Mouse (Mus musculus) lung, embryonic 16.5 days (tissue): ENCODE data around the gene Spata25. TPM values are rescaled to one million over a fixed set of nuclear protein-coding genes. Genes with fewer than 3 reads are reported as not detected.
A peak's percentile ranks its signal among the peaks of the same experiment; 100 is the strongest.

Experiments used
- ATAC-seq: fragments of 200-750 bp; cut with Nextera tagmentation; 2 replicates; pipeline ENCODE4 v1.8.0; 2017; ENCODE audit warnings: low read depth, mild to moderate bottlenecking, moderate library complexity
- H3K27ac ChIP-seq: fragments of 300-500 bp; sonication (generic); 2 replicates; pipeline ENCODE4 v1.5.1; 2014; ENCODE audit warnings: mild to moderate bottlenecking, control low read depth, low read length
- H3K27me3 ChIP-seq: fragments of 300-500 bp; sonication (generic); 2 replicates; pipeline ENCODE4 v1.6.1; 2014; ENCODE audit warnings: low read depth, low read length, mixed read lengths; ENCODE audit not compliant: control insufficient read depth, insufficient read depth
- H3K36me3 ChIP-seq: fragments of 300-500 bp; sonication (generic); 2 replicates; pipeline ENCODE4 v1.6.1; 2014; ENCODE audit warnings: low read length; ENCODE audit not compliant: control insufficient read depth, insufficient read depth
- H3K4me1 ChIP-seq: fragments of 300-500 bp; sonication (generic); replicated peaks from 2 replicates; pipeline ENCODE4 v1.6.1; 2014; ENCODE audit warnings: low read length, mixed read lengths; ENCODE audit not compliant: control insufficient read depth, insufficient read depth
- H3K4me2 ChIP-seq: fragments of 300-500 bp; sonication (generic); 2 replicates; pipeline ENCODE4 v1.6.1; 2014; ENCODE audit warnings: low read depth, low read length, control low read depth
- H3K4me3 ChIP-seq: fragments of 300-500 bp; sonication (generic); 2 replicates; pipeline ENCODE4 v1.5.1; 2014; ENCODE audit warnings: mild to moderate bottlenecking, low read length, control low read depth
- H3K9ac ChIP-seq: fragments of 300-500 bp; sonication (generic); 2 replicates; pipeline ENCODE4 v1.6.1; 2014; ENCODE audit warnings: low read length, control low read depth
- H3K9me3 ChIP-seq: fragments of 300-500 bp; sonication (generic); 2 replicates; pipeline ENCODE4 v1.6.1; 2016; ENCODE audit warnings: low read length; ENCODE audit not compliant: control insufficient read depth
- WGBS: fragments of 180-500 bp; shearing (Covaris S2); extraction: QIAGEN DNeasy Blood & Tissue Kit; methylation state at CpG from one replicate; pipeline ENCODE4 v1.1.7; 2014; 5-methylcytosine and 5-hydroxymethylcytosine counted together
- polyA plus RNA-seq: library from polyadenylated mRNA; unstranded; fragments of >200 nt; fragmentation: Nextera tagmentation; extraction: Ambion mirVana; gene quantifications from 2 replicates; pipeline ENCODE4 v1.2.1, GENCODE M21; 2015

The Spata25 gene
- polyA plus RNA-seq, 1 experiment from 2014 or later, result not detected

- WGBS, result 88% methylated on average over 6 of the region's 6 CpGs
Measured at GRCm38 (mm10) chr2:164821060-164821459, 7.3 kb downstream of the Spata25 start.

DNA sequence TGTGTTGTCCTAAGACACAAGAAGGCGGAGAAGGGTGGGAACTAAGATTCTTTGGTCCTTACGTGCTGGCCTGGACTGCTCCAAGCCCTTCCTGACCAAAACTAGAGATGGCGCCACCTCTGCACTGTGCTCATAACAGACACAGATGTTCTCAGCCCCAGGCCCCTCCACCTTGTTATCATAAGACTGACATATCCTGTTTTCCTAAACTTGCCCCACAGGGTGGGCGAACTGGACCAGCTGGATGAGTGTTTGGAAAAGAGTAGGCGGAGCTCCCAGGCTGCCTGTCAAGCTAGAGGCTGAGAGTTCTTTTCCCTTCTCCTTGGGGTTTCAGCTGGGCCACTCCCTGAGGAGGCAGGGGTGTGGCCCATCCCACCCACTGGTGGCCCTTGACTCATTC lies 10.6 kb downstream of the Spata25 start:
- Histone ChIP-seq H3K27me3 (no peaks in the 10 kb centered on the region), H3K4me1 (peaks cover 7% of the 10 kb centered on the region), H3K27ac (peak overlapping the region; percentile 27; the same call in 1 of the 2 replicates), H3K4me2 (no peak overlapping the region), H3K9me3 (no peaks in the 10 kb centered on the region), H3K36me3 (peaks cover 10% of the 10 kb centered on the region; the same call in 1 of the 2 replicates), H3K9ac (no peak overlapping the region), H3K4me3 (no peak overlapping the region)
- ATAC-seq, result 0 out of 2 replicates have a peak, but pooled peaks have one; percentile 44
- 41% methylated on average over 5 of the region's 5 CpGs for WGBS

More at GRCm38 (mm10) chr2:164821060-164821459, 7.3 kb downstream of the Spata25 start:
- Histone ChIP-seq H3K4me3 (no peak overlapping the region), H3K27me3 (no peaks in the 10 kb centered on the region), H3K9ac (no peak overlapping the region), H3K4me2 (no peak overlapping the region), H3K36me3 (peaks cover 23% of the 10 kb centered on the region), H3K9me3 (no peaks in the 10 kb centered on the region), H3K4me1 (peaks cover 12% of the 10 kb centered on the region), H3K27ac (no peak overlapping the region)
- ATAC-seq, result no peak

DNA sequence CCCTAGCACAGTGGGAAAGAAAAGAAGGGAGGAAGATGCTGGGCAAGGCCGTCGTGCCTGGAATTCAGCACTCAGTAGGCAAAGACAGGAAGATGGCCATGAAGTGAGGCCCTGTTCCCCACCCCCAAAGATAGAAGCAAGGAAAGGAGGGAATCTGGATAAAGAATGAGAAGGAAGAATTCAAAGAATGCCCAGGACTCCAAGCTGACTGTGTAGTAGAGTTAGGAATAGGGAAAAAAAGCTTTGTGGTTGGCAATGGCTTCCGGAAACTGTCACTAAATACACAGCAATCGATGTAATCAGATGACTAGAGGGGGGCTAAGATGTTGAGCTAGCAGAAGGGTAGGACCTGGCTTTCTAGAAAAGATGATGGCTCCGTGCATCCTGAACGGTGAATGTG lies 11.1 kb downstream of the Spata25 start:
- no peak overlapping the region for H3K9ac ChIP-seq
- WGBS, result 53% methylated on average over 6 of the region's 6 CpGs
- H3K36me3 ChIP-seq, result peaks cover 12% of the 10 kb centered on the region; the same call in 1 of the 2 replicates
- no peak overlapping the region for H3K27ac ChIP-seq
- no peaks in the 10 kb centered on the region for H3K9me3 ChIP-seq
- peaks cover 7% of the 10 kb centered on the region for H3K4me1 ChIP-seq
- ATAC-seq, result 0 out of 2 replicates have a peak, but pooled peaks have one; percentile 12
- no peaks in the 10 kb centered on the region for H3K27me3 ChIP-seq
- no peak overlapping the region for H3K4me2 ChIP-seq
- H3K4me3 ChIP-seq, result no peak overlapping the region

DNA sequence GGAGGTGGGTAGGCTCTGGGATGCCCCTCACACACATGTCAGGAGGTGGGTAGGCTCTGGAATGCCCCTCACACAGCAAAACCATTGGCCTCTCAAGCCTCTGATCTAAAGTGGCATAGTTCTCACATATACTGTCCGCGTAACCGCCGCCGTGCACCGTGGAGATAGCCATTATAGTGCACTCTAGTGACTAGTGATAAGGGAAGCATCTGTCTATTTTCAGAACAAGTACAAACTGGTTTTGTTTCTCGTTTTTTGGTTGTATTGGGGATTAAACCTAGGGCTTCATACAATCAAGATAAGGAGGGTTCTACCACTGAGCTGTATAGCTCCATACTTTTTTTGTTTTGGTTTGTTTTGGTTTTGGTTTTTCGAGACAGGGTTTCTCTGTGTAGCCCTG lies 12.5 kb downstream of the Spata25 start:
- no peak for ATAC-seq
- peaks cover 7% of the 10 kb centered on the region for H3K4me1 ChIP-seq
- H3K4me2 ChIP-seq, result no peak overlapping the region
- H3K9me3 ChIP-seq, result no peaks in the 10 kb centered on the region
- no peaks in the 10 kb centered on the region for H3K27me3 ChIP-seq
- H3K4me3 ChIP-seq, result no peak overlapping the region
- H3K27ac ChIP-seq, result no peak overlapping the region
- WGBS, result 87% methylated on average over 8 of the region's 8 CpGs
- peaks cover 8% of the 10 kb centered on the region; the same call in 1 of the 2 replicates for H3K36me3 ChIP-seq
- no peak overlapping the region for H3K9ac ChIP-seq

GRCm38 (mm10) chr2:164815348-164815747 lies 13.0 kb downstream of the Spata25 start:
- H3K4me1 ChIP-seq, result peaks cover 7% of the 10 kb centered on the region
- H3K27ac ChIP-seq, result no peak overlapping the region
- H3K27me3 ChIP-seq, result no peaks in the 10 kb centered on the region
- H3K4me2 ChIP-seq, result no peak overlapping the region
- H3K36me3 ChIP-seq, result peaks cover 4% of the 10 kb centered on the region; the same call in 1 of the 2 replicates
- ATAC-seq, result no peak
- H3K9me3 ChIP-seq, result no peaks in the 10 kb centered on the region
- H3K9ac ChIP-seq, result no peak overlapping the region
- no peak overlapping the region for H3K4me3 ChIP-seq
- WGBS, result 86% methylated on average over 5 of the region's 5 CpGs

- Histone ChIP-seq H3K27ac (no peak overlapping the region), H3K4me2 (no peak overlapping the region), H3K4me3 (no peak overlapping the region), H3K9ac (no peak overlapping the region), H3K9me3 (no peaks in the 10 kb centered on the region), H3K36me3 (peaks cover 2% of the 10 kb centered on the region; the same call in 1 of the 2 replicates), H3K27me3 (no peaks in the 10 kb centered on the region), H3K4me1 (peaks cover 7% of the 10 kb centered on the region)
- no peak for ATAC-seq
- WGBS, result 65% methylated on average over 2 of the region's 2 CpGs
Measured at GRCm38 (mm10) chr2:164813557-164813956, 14.8 kb downstream of the Spata25 start.

GRCm38 (mm10) chr2:164806614-164807013 lies 21.7 kb downstream of the Spata25 start:
- Histone ChIP-seq H3K4me3 (no peak overlapping the region), H3K27ac (no peak overlapping the region), H3K36me3 (peaks cover 2% of the 10 kb centered on the region; the same call in 1 of the 2 replicates), H3K27me3 (no peaks in the 10 kb centered on the region), H3K4me2 (no peak overlapping the region), H3K9ac (no peak overlapping the region), H3K4me1 (peaks cover 12% of the 10 kb centered on the region), H3K9me3 (no peaks in the 10 kb centered on the region)
- WGBS, result 72% methylated on average over 7 of the region's 7 CpGs
- no peak for ATAC-seq

- peak; percentile 63 for ATAC-seq
- Histone ChIP-seq H3K27ac (peak overlapping the region; percentile 80), H3K9me3 (no peaks in the 10 kb centered on the region), H3K4me3 (peak overlapping the region; percentile 88), H3K4me1 (peaks cover 12% of the 10 kb centered on the region), H3K9ac (peak overlapping the region; percentile 86), H3K36me3 (peaks cover 7% of the 10 kb centered on the region), H3K27me3 (no peaks in the 10 kb centered on the region), H3K4me2 (peak overlapping the region; percentile 77)
- 2% methylated on average over 21 of the region's 21 CpGs for WGBS
Measured at GRCm38 (mm10) chr2:164805332-164805718, 23.0 kb downstream of the Spata25 start.

DNA sequence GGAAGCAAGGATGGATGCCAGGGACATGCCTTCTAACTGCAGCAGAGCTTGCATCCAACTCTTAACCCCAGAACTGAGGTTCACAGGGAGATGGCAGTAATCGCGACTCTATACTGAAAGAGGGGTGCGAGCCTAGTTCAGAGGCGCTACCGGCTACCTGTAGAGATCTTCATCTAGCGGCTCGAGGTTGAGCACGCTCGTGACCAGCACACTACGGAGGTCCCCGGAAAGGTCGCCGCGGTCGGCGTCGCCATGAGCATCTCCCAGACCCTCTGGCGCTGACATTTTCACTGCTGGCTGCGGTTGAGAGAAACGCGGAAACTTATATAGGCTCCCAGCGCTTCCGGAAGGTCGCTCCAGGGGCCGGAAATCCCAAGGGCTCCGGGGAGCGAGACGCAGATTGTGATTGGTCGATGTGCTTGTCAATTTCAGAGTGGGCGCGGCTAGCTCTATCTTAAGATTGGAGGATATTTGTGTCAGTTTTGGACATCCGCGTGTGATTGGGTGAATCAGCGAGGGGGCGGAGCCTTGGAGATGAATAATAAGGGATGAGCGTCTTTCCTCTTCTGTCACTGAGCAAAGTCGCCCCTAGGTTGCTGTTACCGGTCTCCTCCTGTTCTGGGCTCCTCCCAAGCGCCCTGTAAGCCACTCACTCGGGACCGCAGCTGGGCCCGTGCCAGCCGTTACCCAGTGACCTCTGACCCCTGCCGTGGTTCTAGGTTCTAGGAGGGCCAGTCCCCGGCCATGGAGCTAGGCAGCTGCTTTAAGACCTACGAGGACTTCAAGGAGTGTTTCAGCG lies 23.6 kb downstream of the Spata25 start, which contains the start of the genes Acot8 and Zswim3:
Acot8 (minus strand) TSS at position 350 of the 799 bp plus-strand sequence.
Zswim3 (plus strand) TSS at position 566 of the 799 bp plus-strand sequence.
- peak within 1 kb of the TSS; percentile 80 for H3K27ac ChIP-seq
- ATAC-seq, result peak; percentile 98
- peak within 1 kb of the TSS; percentile 88 for H3K4me3 ChIP-seq
- under 1% methylated on average over 47 of the region's 47 CpGs for WGBS
- peaks cover 12% of the 10 kb centered on the region for H3K4me1 ChIP-seq
- no peaks in the 10 kb centered on the region for H3K9me3 ChIP-seq
- H3K4me2 ChIP-seq, result peak within 1 kb of the TSS; percentile 77
- H3K36me3 ChIP-seq, result peaks cover 7% of the 10 kb centered on the region
- H3K9ac ChIP-seq, result peak within 1 kb of the TSS; percentile 86
- H3K27me3 ChIP-seq, result no peaks in the 10 kb centered on the region
